Mouse (Mus musculus): ENCODE results near the gene Psme1.

DNA sequence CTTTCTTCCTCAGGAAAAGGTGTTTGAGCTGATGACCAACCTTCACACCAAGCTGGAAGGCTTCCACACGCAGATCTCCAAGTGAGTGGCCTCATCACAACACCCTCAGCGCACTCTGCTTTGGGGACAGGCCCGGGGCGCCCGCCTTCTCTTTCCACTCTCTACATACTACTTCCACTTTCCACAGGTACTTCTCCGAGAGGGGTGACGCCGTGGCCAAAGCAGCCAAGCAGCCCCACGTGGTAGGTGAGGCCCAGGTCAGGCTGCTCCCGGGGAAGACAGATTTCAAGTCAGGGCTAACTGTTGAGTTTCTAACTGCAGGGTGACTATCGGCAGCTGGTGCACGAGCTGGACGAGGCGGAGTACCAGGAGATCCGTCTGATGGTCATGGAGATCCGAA is 2.8 kb downstream of the Psme1 start:
- TF ChIP-seq POLR2A (IDR thresholded peaks at IDR 0.05; ENCODE audit: control insufficient read depth in 1 of 2, insufficient read depth in 1 of 2, low read depth in 1 of 2, low read length in 2 of 2, poor library complexity in 1 of 2) (no peak), CTCF (IDR thresholded peaks at IDR 0.05 in 2 of 3, conservative IDR thresholded peaks at IDR 0.05 in 1 of 3; ENCODE audit: control insufficient read depth in 1 of 3, insufficient read depth in 1 of 3, low read depth in 2 of 3, low read length in 3 of 3, poor library complexity in 1 of 3, severe bottlenecking in 1 of 3) (no peak), EP300 (IDR thresholded peaks at IDR 0.05; ENCODE audit: low read depth in 1 of 2, low read length in 2 of 2) (no peak)
